ENCODE assay signal across 9 mouse cellular contexts in the genomic region with DNA sequence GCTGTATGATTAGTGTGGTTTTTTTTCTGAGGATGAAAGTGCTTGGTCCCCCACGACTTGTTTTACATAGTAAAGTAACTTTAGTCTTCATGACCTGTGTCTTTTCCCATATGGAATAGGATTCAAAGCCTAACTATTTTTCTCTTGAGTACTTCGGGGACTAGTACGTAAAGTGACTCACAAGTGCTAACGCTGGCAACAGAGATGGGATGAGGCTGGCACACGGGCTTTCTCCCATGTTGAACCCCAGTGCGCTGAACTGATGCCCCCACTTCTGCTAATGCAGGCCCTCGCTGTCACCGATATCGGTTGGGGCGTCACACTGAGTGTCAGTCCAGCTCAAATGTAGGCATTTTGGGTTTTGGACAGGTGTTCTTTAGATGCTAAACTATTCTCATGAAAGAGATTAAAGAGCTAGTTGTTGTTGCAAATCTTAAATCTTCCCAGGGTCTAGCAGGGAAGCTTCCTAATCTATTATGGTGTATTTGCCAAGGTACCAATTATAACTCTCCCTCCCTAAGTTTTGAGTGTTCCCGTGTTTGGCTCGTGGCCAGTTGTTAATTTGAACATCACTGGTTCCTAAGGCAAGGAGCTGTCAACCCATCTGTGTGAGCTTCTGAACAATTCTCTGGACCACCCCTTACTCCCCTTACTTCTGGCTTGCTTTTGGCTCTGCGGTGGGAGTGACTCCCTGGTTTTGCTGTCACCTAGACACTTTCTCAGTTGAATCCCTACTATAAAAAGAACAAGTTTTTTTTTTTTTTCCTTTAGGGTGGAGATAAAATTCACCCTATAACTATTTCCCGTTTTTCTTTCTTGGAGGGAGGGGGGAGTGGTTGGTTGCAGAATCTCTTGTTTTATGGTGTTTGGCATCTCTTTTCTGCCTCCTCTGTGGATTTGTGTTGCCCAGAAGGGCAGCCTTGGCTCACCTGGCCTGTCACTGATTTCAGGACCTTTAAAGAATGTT. TPM values are rescaled to one million over a fixed set of nuclear protein-coding genes. Genes with fewer than 3 reads are reported as not detected.
DNase-seq lines count a peak whose midpoint lies in the region; ATAC-seq and TF ChIP-seq lines count a peak whose summit lies in the region.
"Had no signal": no experiment of that assay in that cellular context is flagged by ENCODE, and none has a peak within 500 bp of the region (broad histone marks: within the 10 kb centered on the region; RNA-seq: fewer than 3 reads in every experiment).

No protein-coding gene starts in this region.

- DNase-seq in lung, embryonic 14.5 days = peak; percentile 48
- no peak for DNase-seq in lung, postnatal 4 days
- no peak for DNase-seq in limb, embryonic 11.5 days (ENCODE audit: low spot score)
- no peak for DNase-seq in gastrocnemius, adult 8-10 months (ENCODE audit: low spot score in 2 of 2)
- DNase-seq in right cerebral cortex, adult 18-20 months = no peak
- no peak for DNase-seq in layer of hippocampus, adult 8-10 months (ENCODE audit: low spot score in 2 of 2)
- DNase-seq: cerebellum, adult 2 months had no signal

- no peaks in the 10 kb centered on the region for H3K9me3 ChIP-seq in lung, embryonic 14.5 days (ENCODE audit: low read depth, low read length)
- no peaks in the 10 kb centered on the region for H3K9me3 ChIP-seq in forebrain, embryonic 13.5 days (replicated peaks)
- no peaks in the 10 kb centered on the region for H3K9me3 ChIP-seq in limb, embryonic 11.5 days (ENCODE audit: control insufficient read depth, low read length)
- no peaks in the 10 kb centered on the region for H3K9me3 ChIP-seq in neural tube, embryonic 15.5 days (replicated peaks)

- H3K9ac ChIP-seq in lung, embryonic 14.5 days = peak overlapping the region; percentile 97
- H3K9ac ChIP-seq in forebrain, embryonic 13.5 days = peak overlapping the region; percentile 83
- no peak overlapping the region for H3K9ac ChIP-seq in limb, embryonic 11.5 days (ENCODE audit: low read length)
- H3K9ac ChIP-seq in neural tube, embryonic 15.5 days (replicated peaks) = no peak overlapping the region

- H3K36me3 ChIP-seq in lung, embryonic 14.5 days (ENCODE audit: insufficient read depth) = no peaks in the 10 kb centered on the region
- H3K36me3 ChIP-seq in forebrain, embryonic 13.5 days (ENCODE audit: poor library complexity, severe bottlenecking) = no peaks in the 10 kb centered on the region
- H3K36me3 ChIP-seq in limb, embryonic 11.5 days (ENCODE audit: control insufficient read depth, insufficient read depth, low read length) = no peaks in the 10 kb centered on the region
- no peaks in the 10 kb centered on the region for H3K36me3 ChIP-seq in neural tube, embryonic 15.5 days

- H3K27me3 ChIP-seq in lung, embryonic 14.5 days (ENCODE audit: insufficient read depth, low read length) = no peaks in the 10 kb centered on the region
- H3K27me3 ChIP-seq in forebrain, embryonic 13.5 days = no peaks in the 10 kb centered on the region
- H3K27me3 ChIP-seq in limb, embryonic 11.5 days (ENCODE audit: control insufficient read depth, insufficient read depth, low read length) = no peaks in the 10 kb centered on the region
- no peaks in the 10 kb centered on the region for H3K27me3 ChIP-seq in neural tube, embryonic 15.5 days (replicated peaks)

- TF ChIP-seq CTCF in lung, embryonic 14.5 days (IDR thresholded peaks at IDR 0.05; ENCODE audit: low read depth) = no peak

- peak overlapping the region; percentile 87 for H3K4me3 ChIP-seq in lung, embryonic 14.5 days (ENCODE audit: low read depth, low read length)
- peak overlapping the region; percentile 91 for H3K4me3 ChIP-seq in forebrain, embryonic 13.5 days
- no peak overlapping the region; the same call in 1 of the 2 replicates for H3K4me3 ChIP-seq in limb, embryonic 11.5 days (ENCODE audit: low read depth, low read length)
- peak overlapping the region; percentile 79 for H3K4me3 ChIP-seq in neural tube, embryonic 15.5 days (replicated peaks)

- H3K4me1 ChIP-seq in lung, embryonic 14.5 days (ENCODE audit: insufficient read depth) = peaks cover 21% of the 10 kb centered on the region
- H3K4me1 ChIP-seq in forebrain, embryonic 13.5 days = peaks cover 61% of the 10 kb centered on the region
- H3K4me1 ChIP-seq in limb, embryonic 11.5 days (ENCODE audit: control insufficient read depth, insufficient read depth, low read length) = peaks cover 25% of the 10 kb centered on the region
- H3K4me1 ChIP-seq in neural tube, embryonic 15.5 days = peaks cover 35% of the 10 kb centered on the region

- 52% methylated on average over 14 of the region's 14 CpGs for WGBS in lung, embryonic 14.5 days
- 33% methylated on average over 14 of the region's 14 CpGs for WGBS in forebrain, embryonic 13.5 days
- 74% methylated on average over 14 of the region's 14 CpGs for WGBS in limb, embryonic 11.5 days
- WGBS in neural tube, embryonic 15.5 days = 63% methylated on average over 14 of the region's 14 CpGs

- no peak overlapping the region for H3K27ac ChIP-seq in lung, embryonic 14.5 days (ENCODE audit: low read depth)
- H3K27ac ChIP-seq in forebrain, embryonic 13.5 days = peak overlapping the region; percentile 20; the same call in 1 of the 2 replicates
- H3K27ac ChIP-seq in limb, embryonic 11.5 days (replicated peaks; ENCODE audit: low read depth, low read length) = no peak overlapping the region
- H3K27ac ChIP-seq in neural tube, embryonic 15.5 days (replicated peaks) = no peak overlapping the region

- peak overlapping the region; percentile 69 for H3K4me2 ChIP-seq in lung, embryonic 14.5 days
- H3K4me2 ChIP-seq in forebrain, embryonic 13.5 days = peak overlapping the region; percentile 82
- peak overlapping the region; percentile 69 for H3K4me2 ChIP-seq in limb, embryonic 11.5 days (ENCODE audit: low read depth, severe bottlenecking)
- peak overlapping the region; percentile 94 for H3K4me2 ChIP-seq in neural tube, embryonic 15.5 days

- ATAC-seq in lung, embryonic 14.5 days (ENCODE audit: insufficient read depth) = no peak
- ATAC-seq in forebrain, embryonic 13.5 days = no peak
- ATAC-seq in limb, embryonic 11.5 days (ENCODE audit: insufficient number of reproducible peaks, low FRiP score, low TSS enrichment, low read depth) = no peak
- no peak for ATAC-seq in neural tube, embryonic 15.5 days (ENCODE audit: low FRiP score)

RNA-seq across cellular contexts. Expression of gene Notch2, which starts 2.2 kb away (rescaled TPM):
- 43.8 and 45.1 TPM in 2 replicates for polyA plus RNA-seq in lung, embryonic 14.5 days (2014; fragmentation: Nextera tagmentation; extraction: Ambion mirVana)
- polyA plus RNA-seq in forebrain, embryonic 13.5 days (2015; fragmentation: Nextera tagmentation; extraction: Ambion mirVana) = 18.6 and 19.9 TPM in 2 replicates
- polyA plus RNA-seq in limb, embryonic 11.5 days (2014; fragmentation: Nextera tagmentation; extraction: Ambion mirVana) = 33.4 and 35.1 TPM in 2 replicates
- polyA plus RNA-seq in neural tube, embryonic 15.5 days (2015; fragmentation: Nextera tagmentation; extraction: Ambion mirVana) = 9.0 and 11.3 TPM in 2 replicates
- 1 to 10 TPM; 5.6 to 7.9 (median 6.9) TPM for total RNA-seq in gastrocnemius, adult 8-10 months (2022)
- 10 to 100 TPM; 22.9 to 29.1 (median 26.8) TPM for total RNA-seq in layer of hippocampus, adult 8-10 months (2022)

Comparison
In these comparisons a context has a peak if more than half of its experiments do, and no peak if none do; other contexts are left out.
1. H3K9ac ChIP-seq: peak in lung, embryonic 14.5 days (single experiment) and forebrain, embryonic 13.5 days (single experiment); none in limb, embryonic 11.5 days (single experiment) and neural tube, embryonic 15.5 days (single experiment).
2. Peak in every context shown above with its lines, with median percentiles within 50 percentile points of each other: H3K4me2 ChIP-seq.